Mouse (Mus musculus) right cerebral cortex, postnatal 25 days (tissue): Measurements from ENCODE around the gene Fitm2.

Source experiments
- DNase-seq: peaks from one replicate; pipeline ENCODE4 v3.0.0; 2022

The Fitm2 gene

DNA sequence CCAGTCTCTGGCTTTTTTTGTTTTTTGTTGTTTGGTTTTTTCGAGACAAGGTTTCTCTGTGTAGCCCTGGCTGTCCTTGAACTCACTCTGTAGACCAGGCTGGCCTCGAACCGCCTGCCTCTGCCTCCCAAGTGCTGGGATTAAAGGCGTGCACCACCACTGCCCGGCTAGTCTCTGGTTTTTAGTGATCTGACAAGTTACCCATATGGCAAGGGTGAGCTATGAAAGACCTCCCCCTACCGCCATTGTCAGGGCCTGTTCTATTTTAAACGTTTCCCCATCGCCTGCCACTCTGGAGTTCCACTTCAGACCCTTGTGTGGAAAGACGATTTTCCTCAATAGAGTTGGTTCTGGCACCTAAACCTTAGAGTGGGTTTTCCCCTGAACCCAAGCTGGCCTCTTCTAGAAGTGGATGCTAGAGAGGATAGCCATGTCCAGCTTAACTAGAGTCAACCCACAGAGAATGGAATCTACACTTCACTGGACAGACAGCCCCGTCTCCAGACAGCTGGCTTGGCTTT, 52.0 kb downstream of the Fitm2 start:
- no peak for DNase-seq

DNA sequence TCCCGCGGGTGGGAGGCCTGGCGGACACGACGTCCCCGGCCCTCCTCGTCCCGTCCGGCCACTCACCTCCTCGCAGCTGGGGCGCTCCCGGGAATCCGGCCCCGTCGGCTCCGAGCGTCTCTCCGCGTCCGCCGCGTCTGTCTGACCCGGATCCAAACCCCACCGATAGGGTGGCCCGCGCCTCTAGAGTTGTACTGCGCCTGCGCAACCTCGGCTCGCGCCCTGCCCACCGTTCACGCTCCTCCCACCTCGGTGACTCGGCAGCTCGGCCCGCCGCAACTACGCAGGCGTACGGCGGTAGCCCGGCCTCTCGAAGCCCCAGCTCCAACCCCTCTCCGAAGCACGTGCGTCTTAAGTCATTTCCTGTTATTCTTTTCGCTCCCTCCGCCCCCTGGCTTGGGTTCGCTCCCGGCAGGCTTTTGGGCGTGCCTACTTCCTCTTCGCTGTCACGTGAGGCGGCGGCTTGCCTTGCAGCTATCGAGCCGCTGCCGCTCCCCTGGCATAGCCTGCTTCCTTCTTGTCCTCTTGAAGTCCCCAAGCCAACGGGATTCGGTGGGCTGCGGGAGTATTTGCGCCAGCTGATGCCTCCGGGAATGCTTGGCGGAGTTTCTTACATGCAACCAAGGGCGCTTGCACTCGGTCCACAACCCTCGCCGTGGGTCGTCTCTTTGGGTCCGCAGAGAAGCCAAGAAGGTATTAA, 52.9 kb downstream of the Fitm2 start:
- peak; percentile 100 for DNase-seq

DNA sequence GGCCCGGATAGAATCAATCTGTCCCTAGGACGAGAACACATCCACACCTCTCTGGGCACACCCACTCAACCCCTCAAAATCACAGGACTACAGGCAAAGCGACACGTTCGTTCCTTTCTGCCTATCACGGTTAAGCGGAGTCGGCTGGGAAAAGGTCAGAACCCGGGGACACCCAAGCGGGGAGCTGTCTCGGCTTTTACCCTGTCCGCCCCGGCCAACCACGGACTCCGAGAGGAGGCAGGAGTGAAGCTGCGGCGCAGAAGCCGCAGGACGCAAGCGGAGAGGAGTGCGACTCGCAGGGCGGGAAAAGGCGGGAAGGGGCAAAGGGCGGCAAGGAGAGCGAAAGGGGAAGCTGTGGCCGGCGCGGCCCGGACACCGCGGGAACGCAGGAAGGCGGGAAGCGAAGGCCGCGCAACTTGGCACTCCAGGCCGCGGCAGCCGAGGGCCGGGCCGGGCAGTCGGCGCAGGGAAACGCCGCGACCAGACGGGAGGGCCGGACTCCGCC, 53.5 kb downstream of the Fitm2 start:
- no peak for DNase-seq

DNA sequence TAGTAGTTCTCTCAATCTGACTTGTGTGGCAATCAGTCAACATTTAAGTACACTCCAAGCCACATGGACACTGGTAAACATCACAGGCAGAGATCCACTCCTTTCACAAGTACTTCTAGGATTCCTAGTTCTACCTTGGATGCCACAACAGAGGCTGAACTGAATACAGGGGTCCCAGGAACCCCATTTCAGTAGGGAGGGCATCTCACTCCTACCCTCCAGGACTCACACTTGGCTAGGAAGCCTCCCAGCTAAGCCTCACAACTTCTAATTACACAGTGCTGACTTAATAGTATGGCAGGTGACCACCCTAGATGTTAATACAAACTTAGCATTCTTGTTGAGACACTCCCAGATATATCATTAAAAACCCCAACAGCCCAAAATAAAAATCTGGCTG, 54.6 kb downstream of the Fitm2 start:
- DNase-seq, result no peak

DNA sequence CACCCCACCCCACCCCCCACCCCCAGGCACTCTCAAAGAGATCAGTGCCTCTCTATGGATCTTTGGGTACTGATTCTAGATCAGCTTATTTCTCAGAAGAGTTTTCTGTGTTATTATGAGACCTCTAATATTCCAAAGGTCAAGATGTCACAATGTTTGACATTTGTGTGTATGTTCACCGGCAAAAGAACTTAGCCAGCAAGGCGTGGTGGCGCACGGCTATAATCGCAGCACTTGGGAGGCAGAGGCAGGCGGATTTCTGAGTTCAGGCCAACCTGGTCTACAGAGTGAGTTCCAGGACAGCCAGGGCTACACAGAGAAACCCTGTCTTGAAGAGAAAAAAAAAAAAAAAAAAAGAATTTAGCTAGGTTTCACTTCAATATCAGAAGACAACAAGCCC, 55.4 kb downstream of the Fitm2 start:
- DNase-seq, result no peak
